Mouse (Mus musculus) heart, postnatal 4 days (tissue): ENCODE results near the gene Vps18. TPM values are rescaled to one million over a fixed set of nuclear protein-coding genes. Genes with fewer than 3 reads are reported as not detected.
A peak's percentile ranks its signal among the peaks of the same experiment; 100 is the strongest.

ENCODE experiments used
- DNase-seq: peaks from one replicate; pipeline ENCODE4 v3.0.0; 2021
- total RNA-seq, 2 experiments: library from RNA; stranded (reverse); gene quantifications; 2 replicates each; pipeline ENCODE4 v1.2.3; 2021

Gene Vps18
- total RNA-seq, 2 experiments from 2014 or later = 13.9 to 14.0 TPM

DNA sequence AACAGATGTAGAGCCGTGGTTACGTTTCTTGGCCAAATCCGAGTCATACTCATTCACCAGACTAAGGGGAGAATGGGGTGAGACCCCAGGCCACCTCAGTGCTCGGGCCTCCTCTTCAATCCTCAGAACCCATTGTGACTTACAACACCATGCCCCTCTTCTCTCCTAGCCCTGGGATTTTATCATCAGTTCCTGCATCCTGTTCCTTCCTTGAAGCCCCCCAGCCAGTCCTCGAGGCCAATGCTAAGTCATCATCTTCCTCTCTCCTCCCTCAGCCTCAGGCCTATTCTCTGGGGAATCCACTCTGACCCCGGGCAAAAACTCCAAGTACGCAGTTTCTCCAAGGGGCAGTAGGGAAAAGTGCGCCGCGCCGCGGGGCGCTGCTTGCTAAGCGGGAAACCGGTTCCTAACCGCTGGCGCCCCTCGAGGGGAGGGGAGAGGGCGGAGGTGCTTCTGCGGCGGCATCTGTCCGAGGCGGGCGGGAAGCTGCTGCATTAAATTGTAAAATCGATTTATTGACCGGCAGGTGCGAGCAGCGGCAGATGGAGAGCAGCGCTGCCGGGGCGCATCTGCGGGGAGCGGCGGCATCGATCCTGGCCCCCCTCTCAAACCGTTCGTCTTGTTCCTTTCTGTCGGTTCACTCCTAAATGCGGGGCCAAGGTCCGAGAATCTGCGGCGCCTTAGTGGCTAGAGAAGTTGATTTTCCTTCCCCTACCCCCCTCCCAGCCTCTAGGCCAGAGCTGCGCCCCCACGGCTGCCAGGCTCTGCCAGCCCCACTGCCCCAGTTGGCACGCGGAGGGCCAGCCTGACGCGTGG is 33.4 kb downstream of the Vps18 start:
- DNase-seq = peak; percentile 28

GRCm38 (mm10) chr2:119322587-119323300 is 34.2 kb downstream of the Vps18 start:
- peak; percentile 43 for DNase-seq

GRCm38 (mm10) chr2:119323866-119324575 is 35.5 kb downstream of the Vps18 start:
- DNase-seq = peak; percentile 9

DNA sequence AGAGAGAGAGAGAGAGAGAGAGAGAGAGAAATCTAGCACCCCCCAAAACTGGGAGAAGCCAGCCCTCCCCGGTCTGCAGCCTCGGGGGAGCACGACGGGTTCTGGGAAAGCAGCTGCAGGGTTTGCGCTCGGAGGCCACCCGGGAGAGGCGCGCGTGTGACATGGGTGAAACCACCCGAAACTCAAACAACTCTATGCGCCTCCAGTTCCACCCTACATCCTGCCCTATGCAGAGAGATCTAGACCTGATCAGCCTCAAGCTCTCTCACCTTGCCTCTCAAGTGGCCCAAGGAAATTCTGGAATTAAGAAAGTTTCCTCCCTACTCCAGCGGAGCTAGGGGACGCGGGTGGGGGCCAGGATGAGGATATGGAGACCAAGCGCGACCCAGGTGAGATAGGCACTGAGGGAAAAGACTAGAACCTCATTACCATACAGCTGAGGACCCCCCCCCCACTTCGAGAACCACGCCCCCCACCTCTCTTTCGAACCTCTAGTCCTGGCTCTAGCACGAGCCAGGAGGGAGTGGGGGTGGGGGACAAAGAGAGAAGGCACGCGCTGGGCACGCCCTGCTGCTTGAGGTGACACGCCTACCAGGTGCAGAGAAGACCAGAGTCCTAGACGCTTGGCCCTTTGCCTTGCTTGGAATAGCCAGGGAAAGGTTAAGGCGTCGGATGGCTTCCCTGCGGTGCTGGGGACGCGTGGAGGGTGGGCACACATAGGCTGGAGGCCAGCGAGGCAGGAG is 36.2 kb downstream of the Vps18 start:
- peak; percentile 23 for DNase-seq

DNA sequence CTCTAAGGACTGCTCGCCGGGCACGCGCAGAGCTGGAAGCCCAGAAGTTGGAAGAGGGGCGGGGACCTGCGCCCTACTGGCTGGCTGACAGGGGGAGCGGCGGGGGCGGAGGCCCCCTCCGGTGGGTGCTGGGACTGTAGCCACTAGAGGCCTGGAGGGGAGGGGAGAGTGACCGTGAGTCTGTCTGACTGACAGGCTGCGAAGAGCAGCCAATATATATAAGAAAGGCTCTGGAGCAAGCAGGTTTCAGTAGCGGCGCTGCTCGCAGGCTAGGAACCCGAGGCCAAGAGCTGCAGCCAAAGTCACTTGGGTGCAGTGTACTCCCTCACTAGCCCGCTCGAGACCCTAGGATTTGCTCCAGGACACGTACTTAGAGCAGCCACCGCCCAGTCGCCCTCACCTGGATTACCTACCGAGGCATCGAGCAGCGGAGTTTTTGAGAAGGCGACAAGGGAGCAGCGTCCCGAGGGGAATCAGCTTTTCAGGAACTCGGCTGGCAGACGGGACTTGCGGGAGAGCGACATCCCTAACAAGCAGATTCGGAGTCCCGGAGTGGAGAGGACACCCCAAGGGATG is 37.1 kb downstream of the Vps18 start, which contains the start of gene Dll4:
Dll4 (plus strand) TSS at position 217 of the 576 bp plus-strand sequence.
- peak; percentile 78 for DNase-seq

DNA sequence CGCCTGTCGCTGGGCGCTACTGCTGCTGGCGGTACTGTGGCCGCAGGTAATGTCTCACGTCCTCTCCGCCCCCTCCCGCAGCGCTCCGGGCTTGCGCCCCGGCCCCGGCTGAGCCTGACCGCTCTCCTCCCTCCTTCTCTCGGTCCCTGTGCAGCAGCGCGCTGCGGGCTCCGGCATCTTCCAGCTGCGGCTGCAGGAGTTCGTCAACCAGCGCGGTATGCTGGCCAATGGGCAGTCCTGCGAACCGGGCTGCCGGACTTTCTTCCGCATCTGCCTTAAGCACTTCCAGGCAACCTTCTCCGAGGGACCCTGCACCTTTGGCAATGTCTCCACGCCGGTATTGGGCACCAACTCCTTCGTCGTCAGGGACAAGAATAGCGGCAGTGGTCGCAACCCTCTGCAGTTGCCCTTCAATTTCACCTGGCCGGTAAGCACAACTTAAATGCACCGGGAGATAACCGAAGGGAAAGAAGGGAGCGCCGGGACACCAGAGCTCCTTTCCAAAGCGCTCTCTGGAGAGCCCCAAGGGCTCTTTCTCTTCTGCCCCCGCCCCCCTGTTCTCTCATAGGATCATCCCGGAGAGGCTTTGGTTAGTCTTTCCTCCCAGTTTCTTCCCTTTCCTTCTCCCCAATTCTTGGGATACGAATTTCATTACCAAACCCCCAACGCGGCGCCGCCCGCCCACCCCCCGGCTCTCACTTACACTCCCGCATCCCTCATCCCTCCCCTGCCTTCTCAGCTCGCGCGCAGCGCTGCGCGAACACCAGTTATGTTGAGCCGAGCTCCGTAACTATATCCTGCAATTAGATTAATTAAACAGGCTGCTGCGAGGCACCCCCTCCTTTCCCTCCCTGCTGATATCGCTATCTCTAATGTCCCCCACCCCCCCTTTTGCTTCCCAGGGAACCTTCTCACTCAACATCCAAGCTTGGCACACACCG is 37.9 kb downstream of the Vps18 start:
- peak; percentile 39 for DNase-seq

DNA sequence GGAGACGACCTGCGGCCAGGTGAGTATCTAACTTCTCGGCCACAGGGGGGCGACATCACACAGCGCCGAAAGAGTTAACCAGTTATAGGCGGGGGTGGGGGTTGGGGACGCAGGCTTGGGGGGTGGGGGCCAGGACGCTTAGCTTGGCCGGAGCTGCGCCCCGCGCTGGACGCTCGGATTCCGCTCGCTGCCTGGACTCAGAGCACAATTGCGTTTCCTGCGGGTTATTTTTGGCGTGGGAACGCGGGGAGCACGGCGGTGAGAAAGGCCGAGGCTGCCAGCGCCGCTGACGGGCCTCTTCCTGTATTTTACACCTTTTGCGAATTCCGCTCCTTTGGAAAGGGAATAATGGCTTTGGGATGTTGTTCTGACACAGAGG is 38.6 kb downstream of the Vps18 start:
- peak; percentile 75 for DNase-seq

DNA sequence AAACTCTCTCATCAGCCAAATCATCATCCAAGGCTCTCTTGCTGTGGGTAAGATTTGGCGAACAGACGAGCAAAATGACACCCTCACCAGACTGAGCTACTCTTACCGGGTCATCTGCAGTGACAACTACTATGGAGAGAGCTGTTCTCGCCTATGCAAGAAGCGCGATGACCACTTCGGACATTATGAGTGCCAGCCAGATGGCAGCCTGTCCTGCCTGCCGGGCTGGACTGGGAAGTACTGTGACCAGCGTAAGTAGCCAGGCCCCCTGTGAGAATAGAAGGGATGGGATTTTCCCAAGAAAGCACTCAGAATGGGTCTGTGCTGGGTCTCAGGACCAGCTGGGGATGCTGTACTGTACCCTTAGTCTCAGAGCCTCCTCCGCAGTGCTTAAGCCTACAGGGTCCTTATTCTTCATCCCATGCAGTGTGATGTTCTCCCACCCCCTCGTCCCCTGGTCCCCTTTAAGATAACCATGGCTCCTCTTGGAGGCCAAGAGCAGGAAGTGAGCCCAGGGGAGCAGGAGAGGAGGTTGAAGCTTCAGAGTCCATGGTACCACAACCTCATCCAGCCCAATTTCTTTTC is 39.5 kb downstream of the Vps18 start:
- DNase-seq = peak; percentile 4

DNA sequence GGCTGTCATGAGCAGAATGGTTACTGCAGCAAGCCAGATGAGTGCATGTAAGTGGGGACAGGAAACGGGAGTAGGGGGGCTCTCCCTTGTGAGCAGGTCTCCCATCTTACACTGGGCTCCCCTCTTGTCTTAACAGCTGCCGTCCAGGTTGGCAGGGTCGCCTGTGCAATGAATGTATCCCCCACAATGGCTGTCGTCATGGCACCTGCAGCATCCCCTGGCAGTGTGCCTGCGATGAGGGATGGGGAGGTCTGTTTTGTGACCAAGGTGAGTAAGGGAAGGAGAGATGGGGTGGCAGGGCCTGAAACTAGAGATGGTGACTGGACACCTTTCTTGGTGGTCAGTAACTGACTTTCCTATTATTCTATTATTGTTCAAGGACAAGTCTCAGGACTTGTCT is 40.0 kb downstream of the Vps18 start:
- DNase-seq = peak; percentile 12

DNA sequence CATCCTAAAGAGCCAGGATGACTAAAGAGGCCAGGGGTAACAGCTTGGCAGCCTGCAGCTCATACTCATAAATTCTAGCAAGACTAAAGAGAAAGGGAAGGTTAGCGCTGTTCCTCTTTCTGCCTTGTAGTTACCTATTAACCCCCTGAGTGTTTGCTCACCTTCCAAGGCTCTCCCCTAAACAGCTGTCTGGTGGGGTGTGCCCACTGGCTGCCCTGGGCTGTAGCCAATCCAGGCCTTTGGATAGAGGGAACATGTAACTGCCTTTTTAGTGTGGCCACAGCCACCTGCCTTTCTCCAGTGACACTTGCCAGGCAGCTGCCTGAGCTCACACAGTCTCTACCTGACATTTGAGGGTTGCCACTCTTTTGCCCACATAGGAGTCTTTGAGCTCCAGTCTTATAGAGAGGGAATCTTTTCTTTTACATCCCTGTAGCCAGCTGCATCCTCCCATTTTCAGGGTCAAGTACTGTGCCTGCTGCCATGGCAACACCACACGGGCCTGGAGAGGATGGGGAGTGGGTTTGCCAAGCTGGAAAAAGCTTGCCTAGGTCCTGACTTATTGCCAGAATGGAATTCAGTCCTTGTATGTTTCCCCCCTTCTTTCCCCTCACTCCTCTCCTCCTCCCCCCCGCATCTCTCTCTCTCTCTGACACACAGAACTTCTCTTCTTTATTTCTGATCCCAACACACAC is 40.7 kb downstream of the Vps18 start:
- DNase-seq = no peak

DNA sequence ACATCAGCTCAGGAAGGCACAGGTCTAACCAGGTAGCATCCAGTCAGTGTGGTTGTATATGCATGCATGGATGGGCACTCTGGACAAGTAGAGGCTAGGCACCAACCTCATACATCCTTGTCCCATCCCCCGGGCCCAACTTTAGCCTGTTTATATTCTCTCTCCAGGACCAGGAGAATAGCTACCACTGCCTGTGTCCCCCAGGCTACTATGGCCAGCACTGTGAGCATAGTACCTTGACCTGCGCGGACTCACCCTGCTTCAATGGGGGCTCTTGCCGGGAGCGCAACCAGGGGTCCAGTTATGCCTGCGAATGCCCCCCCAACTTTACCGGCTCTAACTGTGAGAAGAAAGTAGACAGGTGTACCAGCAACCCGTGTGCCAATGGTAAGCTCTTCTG is 42.3 kb downstream of the Vps18 start:
- no peak for DNase-seq

- DNase-seq = peak; percentile 6
These were observed 43.7 kb downstream of the Vps18 start for GRCm38 (mm10) chr2:119332177-119332661.

DNA sequence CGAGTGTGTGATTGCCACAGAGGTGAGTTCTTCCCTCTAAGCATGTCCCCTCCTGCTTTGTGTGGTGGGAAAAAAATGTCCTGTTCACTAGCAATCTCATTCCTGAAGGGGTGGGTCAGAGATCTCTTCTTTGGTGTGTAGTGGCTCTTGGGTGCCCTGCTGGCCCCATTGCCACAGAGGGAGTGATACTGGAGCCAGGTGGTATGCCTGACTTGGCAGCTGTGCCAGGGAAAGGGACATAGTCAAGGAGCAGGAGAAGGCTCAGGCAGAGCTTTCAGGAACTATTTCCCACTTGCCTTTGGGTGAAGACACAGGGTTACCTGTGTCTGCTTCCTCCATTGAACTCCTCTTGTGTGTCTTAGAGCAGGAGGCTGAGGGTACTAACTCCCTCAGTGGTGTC is 45.6 kb downstream of the Vps18 start:
- no peak for DNase-seq

- DNase-seq = peak; percentile 4
These were observed 46.5 kb downstream of the Vps18 start for GRCm38 (mm10) chr2:119334964-119335525.

GRCm38 (mm10) chr2:119335535-119335934 is 47.0 kb downstream of the Vps18 start:
- no peak for DNase-seq

DNA sequence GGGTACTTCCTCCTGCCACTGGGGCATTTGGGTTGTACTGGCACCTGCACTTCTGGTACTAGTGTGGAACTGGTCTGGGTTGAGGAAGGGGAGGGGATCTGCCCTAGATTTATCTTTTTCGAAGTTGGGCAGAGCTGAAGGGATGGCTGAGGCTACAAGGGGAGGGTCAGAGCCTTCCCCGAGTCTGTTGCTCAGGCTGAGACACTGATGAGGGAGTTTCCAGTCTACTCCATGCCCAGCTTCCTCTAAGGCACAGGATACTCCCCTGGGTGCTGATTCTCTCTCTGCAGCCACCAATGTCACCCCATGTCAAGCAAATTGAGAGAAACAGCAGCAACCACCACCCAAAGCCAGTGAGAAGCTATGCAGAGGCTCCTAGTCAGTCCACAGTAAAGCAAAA is 47.5 kb downstream of the Vps18 start:
- DNase-seq = no peak

- DNase-seq = peak; percentile 40
These were observed 47.9 kb downstream of the Vps18 start for GRCm38 (mm10) chr2:119336470-119336869.

DNA sequence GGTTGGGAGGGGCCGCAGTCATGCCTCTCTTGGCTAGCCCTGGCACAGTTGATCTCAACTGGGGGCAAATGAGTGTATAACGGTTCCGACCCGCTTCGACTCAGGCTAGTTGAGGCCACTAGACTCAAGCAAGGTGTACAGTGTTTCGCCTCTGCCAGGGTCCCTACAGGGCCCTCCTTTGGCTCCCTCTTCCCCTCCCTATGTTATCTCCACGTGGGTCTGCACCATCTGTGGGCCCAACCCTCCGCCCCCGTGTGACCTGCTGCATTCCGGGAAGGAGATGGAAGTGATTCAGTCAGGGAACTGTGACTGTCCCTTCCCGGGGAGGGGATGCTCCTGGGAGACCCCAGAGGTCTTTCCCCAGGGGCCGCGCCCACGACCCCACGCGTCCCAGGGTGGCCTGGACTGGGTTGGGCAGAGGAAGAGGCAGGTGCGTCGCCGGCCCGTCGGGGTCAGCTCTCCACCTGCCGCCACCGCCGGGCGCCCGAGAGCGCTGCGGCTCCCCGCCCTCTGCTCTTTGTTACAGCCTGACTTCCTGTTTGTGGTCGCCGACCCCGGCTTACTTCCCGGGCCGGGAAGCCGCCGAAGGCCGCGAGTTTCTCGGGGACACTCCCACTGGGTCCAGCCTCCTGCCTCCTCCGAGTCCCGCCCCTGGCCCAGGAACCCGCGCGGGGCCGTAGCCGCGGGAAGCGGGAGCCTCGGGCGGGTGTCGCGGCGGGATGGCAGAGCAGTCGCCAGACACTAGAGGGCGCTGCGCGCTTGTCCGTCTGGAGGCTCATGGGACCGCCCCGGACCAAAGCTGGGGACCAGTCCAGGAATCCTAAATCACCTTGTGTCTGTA is 49.1 kb downstream of the Vps18 start:
- DNase-seq = peak; percentile 96
